Mouse (Mus musculus) kidney, adult 2 months (tissue): ENCODE measurements at regions not wholly inside any gene's neighbourhood (a gene's known extent, or its start where the extent isn't known, plus 50 kb on each side); places are given as distances from the start of the nearest gene placed in this dataset.

Experiments
- CTCF ChIP-seq: fragments of 200-500 bp; conservative IDR thresholded peaks from 2 replicates; pipeline ENCODE4 v1.5.1; 2011; ENCODE audit warnings: low read depth, mild to moderate bottlenecking, control low read depth, low read length, moderate library complexity, mixed read lengths; ENCODE audit not compliant: insufficient read depth, insufficient read length
- POLR2A ChIP-seq: fragments of 200-500 bp; IDR thresholded peaks from one replicate; pipeline ENCODE4 v1.6.1; 2011; ENCODE audit warnings: low read depth, low read length, control low read depth

- TF ChIP-seq POLR2A (no peak), CTCF (no peak)
Observed at GRCm38 (mm10) chr15:61229579-61229978, 306.8 kb upstream of the A1bg start.
